Mouse (Mus musculus) T-helper 17 cell (primary cell): ENCODE results near the gene Ccdc57.

ENCODE experiments used
- in situ Hi-C, 2 experiments: fragments of 300-600 bp; cut with MboI, MseI; formaldehyde crosslinking; loops; 1 replicate in 1 of 2; 2 replicates in 1 of 2; pipeline ENCODE4 v1.15.1; 2025; ENCODE audit warnings: high pct_unique_total_duplicates in 2 of 2

Ccdc57 gene

GRCm38 (mm10) chr11:120932564-120933398 lies at the start of gene Ccdc57:
Gene Ccdc57 (minus strand): TSS chr11:120932872.
- in situ Hi-C loops, result no loop called here

DNA sequence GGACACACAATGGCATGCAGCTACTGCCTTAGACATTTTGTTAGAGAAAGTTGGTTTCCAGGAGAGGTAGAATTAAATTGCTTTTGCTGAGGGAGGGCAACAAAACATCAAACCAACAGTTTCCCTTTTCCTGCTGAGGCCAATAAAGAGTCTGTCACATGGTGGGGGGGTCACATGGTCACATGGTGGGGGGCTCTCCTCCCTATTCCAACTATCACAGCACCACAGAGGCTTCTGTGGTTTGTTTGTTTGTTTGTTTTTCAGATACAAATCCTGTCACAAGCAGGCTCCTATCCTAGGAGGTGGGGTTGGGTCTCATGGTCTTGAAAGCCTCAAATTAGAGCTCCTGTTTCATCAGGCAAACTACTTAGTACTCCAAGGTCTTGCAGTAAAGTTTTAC lies 49.8 kb upstream of the Ccdc57 start:
- in situ Hi-C loops, result no loop called here

GRCm38 (mm10) chr11:120981661-120982060 lies 49.0 kb upstream of the Ccdc57 start:
- in situ Hi-C loops, result no loop called here

DNA sequence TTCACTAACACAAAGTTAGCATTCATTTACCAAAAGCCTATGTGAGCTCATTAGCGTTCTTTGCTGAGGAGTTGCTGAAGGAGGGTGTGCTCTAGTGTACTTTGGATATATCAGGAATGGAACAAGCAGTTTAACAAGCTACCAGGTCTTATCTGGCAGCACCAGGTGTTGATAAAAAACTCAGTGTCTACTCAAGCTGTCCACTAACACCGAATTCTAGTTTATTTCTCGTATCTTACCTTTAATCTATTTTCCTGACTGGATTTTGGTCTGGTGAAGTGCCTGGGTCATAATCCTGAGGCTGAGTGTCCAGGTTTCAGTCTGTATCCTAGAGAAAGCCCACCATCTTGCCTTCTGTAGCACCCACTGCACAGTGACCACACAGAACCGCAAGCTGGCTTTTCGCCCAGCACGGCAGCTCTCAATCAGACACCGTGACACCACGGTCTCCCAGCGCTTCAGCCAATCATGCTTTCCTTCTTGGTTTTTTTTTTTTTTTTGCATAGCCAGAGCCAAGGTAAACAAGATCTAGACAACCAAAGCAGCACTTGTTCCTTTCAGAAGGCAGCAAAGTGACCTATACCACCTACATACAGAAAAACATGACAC lies 47.9 kb upstream of the Ccdc57 start:
- in situ Hi-C loops, result no loop called here

- in situ Hi-C loops, result no loop called here
Observed at GRCm38 (mm10) chr11:120979711-120980426, 47.2 kb upstream of the Ccdc57 start.

- in situ Hi-C loops, result no loop called here
Observed at GRCm38 (mm10) chr11:120973318-120973717, 40.6 kb upstream of the Ccdc57 start.

- in situ Hi-C loops, result no loop called here
Observed at GRCm38 (mm10) chr11:120971237-120971636, 38.6 kb upstream of the Ccdc57 start.

GRCm38 (mm10) chr11:120969742-120970141 lies 37.1 kb upstream of the Ccdc57 start:
- in situ Hi-C loops, result no loop called here

DNA sequence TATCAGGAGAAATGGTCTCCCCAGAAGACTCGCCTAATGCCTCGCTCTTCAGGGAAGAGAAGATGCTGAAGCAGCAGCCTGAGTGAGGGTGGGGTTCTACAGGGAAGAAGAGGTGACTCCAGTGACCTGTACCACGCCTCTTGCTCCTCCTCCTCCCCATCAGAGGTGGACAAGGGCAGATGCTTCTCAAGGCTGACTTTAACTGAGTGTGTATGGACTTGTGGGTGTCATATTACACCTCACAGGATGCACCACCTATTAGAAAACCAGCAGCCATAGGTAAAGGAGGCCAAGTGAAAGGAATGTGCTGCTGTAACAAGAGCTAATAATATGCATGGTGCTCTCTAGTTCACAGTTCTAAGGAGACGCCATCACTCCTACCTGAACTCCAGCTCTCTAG lies 32.9 kb upstream of the Ccdc57 start:
- in situ Hi-C loops, result no loop called here

GRCm38 (mm10) chr11:120964195-120965157 lies 31.8 kb upstream of the Ccdc57 start:
- in situ Hi-C loops, result no loop called here

- in situ Hi-C loops, result no loop called here
Observed at GRCm38 (mm10) chr11:120962909-120963308, 30.2 kb upstream of the Ccdc57 start.

- in situ Hi-C loops, result no loop called here
Observed at GRCm38 (mm10) chr11:120962050-120962771, 29.5 kb upstream of the Ccdc57 start.

DNA sequence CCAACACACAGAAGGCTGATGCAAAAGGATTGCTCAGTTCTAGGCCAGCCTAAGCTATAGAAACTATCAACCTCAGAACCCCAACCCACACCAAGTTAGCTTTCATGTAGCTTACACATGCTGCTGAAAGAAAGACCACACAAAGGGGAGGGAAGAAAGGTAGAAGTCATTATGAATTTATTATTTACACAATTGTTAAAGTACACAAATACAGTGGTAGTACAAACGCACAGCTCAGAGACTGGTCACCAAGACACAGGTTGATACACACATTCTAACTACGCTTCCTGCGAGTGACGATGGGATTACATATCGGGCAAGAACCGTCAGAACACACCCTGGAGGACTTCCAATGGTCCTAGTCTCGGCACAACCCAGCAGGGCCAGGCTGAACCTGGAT lies 28.9 kb upstream of the Ccdc57 start:
- in situ Hi-C loops, result no loop called here

- in situ Hi-C loops, result no loop called here
Observed at GRCm38 (mm10) chr11:120960248-120960647, 27.6 kb upstream of the Ccdc57 start.

DNA sequence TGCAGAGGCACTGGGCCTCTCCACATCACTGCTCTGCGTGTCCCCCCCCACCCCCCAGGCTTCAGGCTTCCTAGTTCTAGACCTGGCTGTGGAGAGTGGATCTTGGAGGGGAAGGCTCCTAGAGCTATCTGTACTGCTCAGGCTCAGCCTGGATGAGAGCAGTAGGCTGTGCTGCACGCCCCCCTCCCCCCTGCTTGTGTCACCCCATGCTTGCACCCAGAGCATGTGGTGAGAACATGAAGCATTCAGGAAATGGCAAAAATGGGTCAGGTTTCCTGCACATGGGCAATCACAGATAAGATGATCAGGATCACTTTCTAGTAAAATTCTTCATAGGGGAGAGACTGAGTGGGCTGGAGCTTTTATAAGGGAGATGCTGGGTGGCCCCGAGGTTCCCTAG lies 26.9 kb upstream of the Ccdc57 start:
- in situ Hi-C loops, result loop anchor here in 1 of 2 experiments (10.0 kb wide), 1 partner anchor 365 kb away; the partner anchor contains the start of genes Alyref and Anapc11

GRCm38 (mm10) chr11:120959066-120959465 lies 26.4 kb upstream of the Ccdc57 start:
- in situ Hi-C loops, result loop anchor here in 1 of 2 experiments (10.0 kb wide), 1 partner anchor 364 kb away; the partner anchor contains the start of genes Alyref and Anapc11

- in situ Hi-C loops, result loop anchor here in 1 of 2 experiments (10.0 kb wide), 1 partner anchor 363 kb away; the partner anchor contains the start of genes Alyref and Anapc11
Observed at GRCm38 (mm10) chr11:120957731-120958257, 25.1 kb upstream of the Ccdc57 start.

GRCm38 (mm10) chr11:120957052-120957451 lies 24.4 kb upstream of the Ccdc57 start:
- in situ Hi-C loops, result loop anchor here in 1 of 2 experiments (10.0 kb wide), 1 partner anchor 362 kb away; the partner anchor contains the start of genes Alyref and Anapc11

GRCm38 (mm10) chr11:120955701-120956100 lies 23.0 kb upstream of the Ccdc57 start:
- in situ Hi-C loops, result loop anchor here in 1 of 2 experiments (10.0 kb wide), 1 partner anchor 361 kb away; the partner anchor contains the start of genes Alyref and Anapc11

- in situ Hi-C loops, result loop anchor here in 1 of 2 experiments (10.0 kb wide), 1 partner anchor 360 kb away; the partner anchor contains the start of genes Alyref and Anapc11
Observed at GRCm38 (mm10) chr11:120954936-120955335, 22.3 kb upstream of the Ccdc57 start.
